Mouse (Mus musculus) forebrain, embryonic 16.5 days (tissue): Measurements from ENCODE around the gene Tnfaip3. TPM values are rescaled to one million over a fixed set of nuclear protein-coding genes. Genes with fewer than 3 reads are reported as not detected.

Experiments
- ATAC-seq: fragments of 200-750 bp; cut with Nextera tagmentation; 2 replicates; pipeline ENCODE4 v1.8.0; 2017; ENCODE audit warnings: mild to moderate bottlenecking, moderate library complexity
- H3K27ac ChIP-seq: fragments of 300-500 bp; sonication (generic); 2 replicates; pipeline ENCODE4 v1.5.1; 2014; ENCODE audit warnings: low read length, control low read depth
- H3K27me3 ChIP-seq: fragments of 300-500 bp; sonication (generic); replicated peaks from 2 replicates; pipeline ENCODE4 v1.6.1; 2014; ENCODE audit warnings: low read length; ENCODE audit not compliant: control insufficient read depth, insufficient read depth
- H3K36me3 ChIP-seq: fragments of 300-500 bp; sonication (generic); 2 replicates; pipeline ENCODE4 v1.6.1; 2014; ENCODE audit not compliant: control insufficient read depth, insufficient read depth
- H3K4me1 ChIP-seq: fragments of 300-500 bp; sonication (generic); replicated peaks from 2 replicates; pipeline ENCODE4 v1.6.1; 2014; ENCODE audit warnings: low read length; ENCODE audit not compliant: control insufficient read depth, insufficient read depth
- H3K4me2 ChIP-seq: fragments of 300-500 bp; sonication (generic); 2 replicates; pipeline ENCODE4 v1.6.1; 2014; ENCODE audit warnings: mild to moderate bottlenecking, low read length, control low read depth
- H3K4me3 ChIP-seq: fragments of 300-500 bp; sonication (generic); replicated peaks from 2 replicates; pipeline ENCODE4 v1.5.1; 2014; ENCODE audit warnings: mild to moderate bottlenecking, low read length, control low read depth
- H3K9ac ChIP-seq: fragments of 300-500 bp; sonication (generic); replicated peaks from 2 replicates; pipeline ENCODE4 v1.6.1; 2014; ENCODE audit warnings: low read depth, low read length, control low read depth
- H3K9me3 ChIP-seq: fragments of 300-500 bp; sonication (generic); 2 replicates; pipeline ENCODE4 v1.6.1; 2016; ENCODE audit warnings: low read length; ENCODE audit not compliant: control insufficient read depth
- WGBS: fragments of 180-500 bp; shearing (Covaris S2); extraction: QIAGEN DNeasy Blood & Tissue Kit; methylation state at CpG from one replicate; pipeline ENCODE4 v1.1.7; 2014; 5-methylcytosine and 5-hydroxymethylcytosine counted together
- polyA plus RNA-seq: library from polyadenylated mRNA; unstranded; fragments of >200 nt; fragmentation: Nextera tagmentation; extraction: Ambion mirVana; gene quantifications from 2 replicates; pipeline ENCODE4 v1.2.1, GENCODE M21; 2015

Tnfaip3 gene
- polyA plus RNA-seq, 1 experiment from 2014 or later: 2.5 TPM

GRCm38 (mm10) chr10:18953706-18954071, 61.8 kb downstream of the Tnfaip3 start:
- H3K4me2 ChIP-seq: no peak overlapping the region

GRCm38 (mm10) chr10:18953011-18953705, 62.3 kb downstream of the Tnfaip3 start:
- Histone ChIP-seq H3K4me1 (no peaks in the 10 kb centered on the region), H3K27ac (no peak overlapping the region), H3K9ac (no peak overlapping the region), H3K4me3 (no peak overlapping the region), H3K36me3 (no peaks in the 10 kb centered on the region), H3K4me2 (no peak overlapping the region), H3K27me3 (no peaks in the 10 kb centered on the region), H3K9me3 (no peaks in the 10 kb centered on the region)
- no peak for ATAC-seq

More at GRCm38 (mm10) chr10:18953706-18954071, 61.8 kb downstream of the Tnfaip3 start:
- Histone ChIP-seq H3K9ac (no peak overlapping the region), H3K27me3 (no peaks in the 10 kb centered on the region), H3K9me3 (no peaks in the 10 kb centered on the region), H3K36me3 (no peaks in the 10 kb centered on the region), H3K4me1 (no peaks in the 10 kb centered on the region), H3K4me3 (no peak overlapping the region), H3K27ac (no peak overlapping the region)
- 10% methylated on average over 1 of the region's 1 CpGs for WGBS
- no peak for ATAC-seq

Other genes with a start within 250 kb of the Tnfaip3 start
- 0.21 and 0.23 TPM in 2 replicates for gene Gm4922, start 228.9 kb downstream of the Tnfaip3 start, polyA plus RNA-seq
- gene Perp, start 170.6 kb downstream of the Tnfaip3 start, polyA plus RNA-seq: 5.4 and 7.1 TPM in 2 replicates